Mouse (Mus musculus): ENCODE measurements at regions not wholly inside any gene's neighbourhood (a gene's known extent, or its start where the extent isn't known, plus 50 kb on each side); places are given as distances from the start of the nearest gene placed in this dataset.

- TF ChIP-seq EP300 (IDR thresholded peaks at IDR 0.05; ENCODE audit: low read depth): no peak
- no peak for TF ChIP-seq CTCF (IDR thresholded peaks at IDR 0.05; ENCODE audit: low read depth)
These were observed 167.2 kb downstream of the Rab28 start for GRCm38 (mm10) chr5:41540789-41541188.
